ENCODE assay signal across 19 mouse cellular contexts in the genomic region with DNA sequence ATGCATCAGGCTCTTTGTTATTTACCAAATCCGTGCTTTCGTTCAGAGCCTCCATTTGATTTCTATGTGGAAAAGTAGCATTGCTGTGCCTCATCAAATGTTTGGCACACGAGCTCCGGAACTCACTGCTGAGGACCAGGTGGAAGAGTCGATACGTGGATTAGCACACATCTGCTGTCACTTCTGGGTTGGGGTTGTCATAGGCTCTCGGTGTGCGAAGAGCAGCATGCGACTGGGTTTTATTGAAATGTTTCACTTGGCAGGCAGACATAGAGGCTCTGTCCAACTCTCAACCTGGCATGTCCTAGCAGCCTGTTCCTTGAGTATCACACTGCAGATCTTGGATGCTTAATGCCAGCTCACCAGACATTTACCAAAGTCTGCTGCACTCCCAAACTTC.
A peak's percentile ranks its signal among the peaks of the same experiment; 100 is the strongest.
DNase-seq lines count a peak whose midpoint lies in the region; TF ChIP-seq lines count a peak whose summit lies in the region.
"Had no signal": no experiment of that assay in that cellular context is flagged by ENCODE, and none has a peak within 500 bp of the region (broad histone marks: within the 10 kb centered on the region; RNA-seq: fewer than 3 reads in every experiment).

No protein-coding gene starts in this region.

- no peaks in the 10 kb centered on the region for H3K27me3 ChIP-seq in heart, adult 2 months (ENCODE audit: control insufficient read depth, insufficient read depth, low read length)
- H3K27me3 ChIP-seq: CH12.LX; neural tube, embryonic 15.5 days; Patski had no signal

- no peak for TF ChIP-seq EP300 in heart, adult 2 months (IDR thresholded peaks at IDR 0.05; ENCODE audit: insufficient read depth, low read depth, low read length)

- H3K36me3 ChIP-seq in heart, adult 2 months (ENCODE audit: control insufficient read depth, insufficient read depth, low read length) = no peaks in the 10 kb centered on the region
- H3K36me3 ChIP-seq: forebrain, embryonic 10.5 days; G1E; hindbrain, embryonic 10.5 days; neural tube, embryonic 15.5 days had no signal

- H3K9ac ChIP-seq in heart, adult 2 months (ENCODE audit: low read depth, low read length) = no peak overlapping the region
- H3K9ac ChIP-seq: neural tube, embryonic 15.5 days had no signal

- no peaks in the 10 kb centered on the region for H3K79me2 ChIP-seq in heart, adult 2 months (replicated peaks; ENCODE audit: control insufficient read depth, insufficient read depth, low read length)

- no peak for TF ChIP-seq CTCF in heart, adult 2 months (IDR thresholded peaks at IDR 0.05)

- DNase-seq in left cerebral cortex, postnatal 4 days = peak; percentile 43
- DNase-seq in left cerebral cortex, postnatal 10 days (ENCODE audit: extremely low spot score in 1 of 2, low spot score in 2 of 2) = no peak
- peak; percentile 53 for DNase-seq in cerebellum, adult 11 months
- DNase-seq in cerebellum, adult 9-10 months = peak; percentile 82
- peak; percentile 13 for DNase-seq in telencephalon, adult 2 months (ENCODE audit: low read depth, low spot score)
- no peak for DNase-seq in heart, adult 9 months (ENCODE audit: low spot score in 2 of 2)
- DNase-seq in heart, adult 2 months = no peak
- DNase-seq: adrenal gland, adult 2 months; B cell, adult 2 months; kidney, postnatal 36 days; right cerebral cortex, postnatal 14 days; thymus, postnatal 25 days had no signal

- WGBS in heart, adult 2 months = 84% methylated on average over 9 of the region's 9 CpGs

- no peak overlapping the region for H3K4me3 ChIP-seq in heart, adult 2 months
- H3K4me3 ChIP-seq: forebrain, embryonic 10.5 days; hindbrain, embryonic 10.5 days; neural tube, embryonic 15.5 days had no signal

- TF ChIP-seq POLR2A in heart, adult 2 months (IDR thresholded peaks at IDR 0.05; ENCODE audit: insufficient read depth, low read depth, low read length) = no peak

- no peak overlapping the region for H3K27ac ChIP-seq in heart, adult 2 months
- H3K27ac ChIP-seq: forebrain, embryonic 10.5 days; hindbrain, embryonic 10.5 days; macrophage; neural tube, embryonic 15.5 days had no signal

- no peaks in the 10 kb centered on the region for H3K4me1 ChIP-seq in heart, adult 2 months (ENCODE audit: control insufficient read depth, insufficient read depth, low read length)
- H3K4me1 ChIP-seq: forebrain, embryonic 10.5 days; hindbrain, embryonic 10.5 days; neural tube, embryonic 15.5 days had no signal

- intact Hi-C loops in left cerebral cortex, postnatal 4 days (cut with DNase I) = no loop called here
- intact Hi-C loops in left cerebral cortex, postnatal 10 days (cut with DNase I) = no loop called here
- intact Hi-C loops in heart, adult 2 months (cut with DNase I) = no loop called here

Comparison
In these comparisons a context has a peak if more than half of its experiments do, and no peak if none do; other contexts are left out.
1. DNase-seq: peak in left cerebral cortex, postnatal 4 days (single experiment), cerebellum, adult 11 months (single experiment), cerebellum, adult 9-10 months (single experiment) and telencephalon, adult 2 months (single experiment); none in left cerebral cortex, postnatal 10 days (0 of 2), heart, adult 9 months (0 of 2) and heart, adult 2 months (0 of 2).